16 mouse cellular contexts compared by ENCODE assay signal in the genomic region with DNA sequence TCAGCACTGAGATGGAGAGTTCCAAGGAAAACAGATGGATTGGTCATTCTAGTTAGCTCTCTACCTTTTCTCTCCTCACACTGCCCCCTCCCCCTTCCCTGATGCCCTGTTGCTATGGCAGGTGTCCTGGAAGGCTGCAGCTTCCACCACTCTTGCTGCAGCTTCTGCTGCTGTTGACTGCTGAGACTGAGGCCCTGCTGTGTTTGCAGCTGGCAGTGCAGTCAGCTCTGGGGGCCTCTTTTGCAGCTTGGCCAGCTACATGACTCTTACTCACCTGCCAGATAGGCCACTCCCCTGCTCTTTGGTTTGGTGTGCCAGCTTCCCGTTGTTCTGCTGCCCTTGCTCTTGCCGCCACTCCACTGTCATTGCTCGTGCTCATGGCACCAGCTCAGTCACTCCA.
DNase-seq lines count a peak whose midpoint lies in the region; ATAC-seq and TF ChIP-seq lines count a peak whose summit lies in the region.
"Had no signal": no experiment of that assay in that cellular context is flagged by ENCODE, and none has a peak within 500 bp of the region (broad histone marks: within the 10 kb centered on the region; RNA-seq: fewer than 3 reads in every experiment).

No protein-coding gene starts in this region.

- ATAC-seq in lung, embryonic 14.5 days (ENCODE audit: insufficient read depth), result no peak
- ATAC-seq: forebrain, embryonic 16.5 days; Patski had no signal

- no peaks in the 10 kb centered on the region for H3K4me1 ChIP-seq in lung, embryonic 14.5 days (ENCODE audit: insufficient read depth)
- H3K4me1 ChIP-seq: liver, embryonic 15.5 days had no signal

- 59% methylated on average over 3 of the region's 3 CpGs for WGBS in lung, embryonic 14.5 days

- no peaks in the 10 kb centered on the region for H3K27me3 ChIP-seq in lung, embryonic 14.5 days (ENCODE audit: insufficient read depth, low read length)
- H3K27me3 ChIP-seq: CH12.LX; embryonic facial prominence, embryonic 15.5 days; liver, embryonic 15.5 days; Patski had no signal

- H3K4me3 ChIP-seq in lung, embryonic 14.5 days (ENCODE audit: low read depth, low read length), result no peak overlapping the region
- H3K4me3 ChIP-seq: embryonic facial prominence, embryonic 15.5 days; liver, embryonic 15.5 days; myocyte had no signal

- no peak overlapping the region for H3K4me2 ChIP-seq in lung, embryonic 14.5 days
- H3K4me2 ChIP-seq: embryonic facial prominence, embryonic 15.5 days; liver, embryonic 15.5 days had no signal

- no peaks in the 10 kb centered on the region for H3K36me3 ChIP-seq in lung, embryonic 14.5 days (ENCODE audit: insufficient read depth)
- H3K36me3 ChIP-seq: embryonic facial prominence, embryonic 15.5 days; liver, embryonic 15.5 days had no signal

- no peak for TF ChIP-seq CTCF in lung, embryonic 14.5 days (IDR thresholded peaks at IDR 0.05; ENCODE audit: low read depth)

- H3K27ac ChIP-seq in lung, embryonic 14.5 days (ENCODE audit: low read depth), result peak overlapping the region; percentile 24; the same call in 1 of the 2 replicates
- H3K27ac ChIP-seq: embryonic facial prominence, embryonic 15.5 days; liver, embryonic 15.5 days had no signal

- no peak for DNase-seq in lung, embryonic 14.5 days
- DNase-seq in lung, postnatal 10 days, result no peak
- DNase-seq in cerebellum, adult 11 months, result peak; percentile 56
- DNase-seq in cerebellum, adult 9-10 months, result peak; percentile 77
- DNase-seq in thymus, postnatal 0 days (ENCODE audit: low spot score), result peak; percentile 64
- DNase-seq in ovary, adult 18-20 months (ENCODE audit: low spot score), result no peak
- DNase-seq in spleen, adult 12 weeks (ENCODE audit: low spot score), result no peak
- DNase-seq: adrenal gland, adult 2 months; gastrocnemius, postnatal 36 days; layer of hippocampus, adult 9-11 months had no signal

- H3K9ac ChIP-seq in lung, embryonic 14.5 days, result no peak overlapping the region
- H3K9ac ChIP-seq: embryonic facial prominence, embryonic 15.5 days; liver, embryonic 15.5 days had no signal

- H3K9me3 ChIP-seq in lung, embryonic 14.5 days (ENCODE audit: low read depth, low read length), result no peaks in the 10 kb centered on the region
- H3K9me3 ChIP-seq: embryonic facial prominence, embryonic 15.5 days; liver, embryonic 15.5 days had no signal

Comparison
In these comparisons a context has a peak if more than half of its experiments do, and no peak if none do; other contexts are left out.
1. DNase-seq: peak in cerebellum, adult 11 months (single experiment), cerebellum, adult 9-10 months (single experiment) and thymus, postnatal 0 days (single experiment); none in lung, embryonic 14.5 days (single experiment), lung, postnatal 10 days (single experiment), ovary, adult 18-20 months (single experiment) and spleen, adult 12 weeks (single experiment).